Mouse (Mus musculus): ENCODE results near the gene Kansl3. TPM values are rescaled to one million over a fixed set of nuclear protein-coding genes. Genes with fewer than 3 reads are reported as not detected.

The Kansl3 gene
- total RNA-seq (2021): 100 to 1,000 TPM; 105 to 113 TPM
- long read RNA-seq, experiment 1, full-length matches to known transcripts: 7 of 39 reads
- long read RNA-seq, experiment 1, partial matches to known transcripts: 22 of 39 reads
- long read RNA-seq, experiment 1, other reads (novel, unspliced or antisense): 10 of 39 reads
- long read RNA-seq, experiment 2, full-length matches to known transcripts: 2 of 21 reads
- long read RNA-seq, experiment 2, partial matches to known transcripts: 9 of 21 reads
- long read RNA-seq, experiment 2, other reads (novel, unspliced or antisense): 10 of 21 reads

DNA sequence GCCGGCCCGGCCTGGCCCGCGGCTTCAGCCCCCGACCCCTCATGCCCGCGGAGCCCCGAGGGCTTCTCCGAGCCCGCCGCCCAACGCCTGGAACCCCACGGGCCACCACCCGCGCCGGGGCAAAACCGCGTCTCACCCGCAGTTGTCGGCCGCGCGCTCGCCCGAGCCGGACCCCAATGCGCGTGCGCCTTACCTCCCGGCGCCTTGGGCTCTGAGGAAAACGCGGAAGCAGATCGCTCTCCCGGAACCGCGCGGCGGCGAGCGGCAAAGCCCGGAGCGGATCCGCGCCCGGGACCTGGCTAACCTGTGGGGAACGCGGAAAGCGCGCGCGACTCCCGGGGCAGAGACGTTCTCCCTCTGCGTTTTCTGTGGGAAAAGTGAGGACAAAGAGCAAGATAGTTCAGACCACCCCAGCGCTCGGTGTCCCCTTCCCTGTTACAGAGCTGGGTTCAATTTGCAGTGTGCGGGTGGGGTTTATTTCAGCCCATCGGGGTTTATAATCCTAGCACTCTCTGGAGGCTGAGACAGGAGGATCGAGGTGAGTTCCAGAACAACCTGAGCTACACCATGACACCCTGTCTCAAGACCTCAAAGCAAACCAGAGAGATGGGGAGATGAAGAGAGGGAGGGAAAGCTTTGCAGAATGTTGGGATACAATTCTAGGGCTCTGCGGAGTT, at the start of gene Kansl3:
Gene Kansl3, minus strand, starts transcription at position 213 of the 677 bp plus-strand sequence.
- peak; percentile 92 to 94 for DNase-seq

DNA sequence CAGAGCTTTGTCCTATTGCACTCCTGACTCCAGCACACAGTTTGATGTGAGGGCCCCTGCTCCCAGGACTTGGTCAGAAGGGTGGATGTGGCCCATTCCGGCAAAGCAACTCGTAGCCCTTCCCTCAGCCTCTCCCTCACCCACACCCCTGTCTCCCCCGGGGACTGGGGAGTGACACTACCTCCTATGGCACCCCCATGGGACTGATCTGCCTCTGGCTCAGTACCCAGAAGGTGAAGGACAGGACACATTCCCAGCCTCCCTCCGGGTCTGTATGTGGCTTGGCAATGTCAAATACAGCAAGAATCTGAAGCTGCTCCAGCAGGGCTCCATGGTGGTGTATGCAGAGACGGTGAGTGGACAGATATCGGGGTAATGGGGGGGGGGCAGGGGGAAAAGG, 35.5 kb upstream of the Kansl3 start:
- peak; percentile 52 for DNase-seq

DNA sequence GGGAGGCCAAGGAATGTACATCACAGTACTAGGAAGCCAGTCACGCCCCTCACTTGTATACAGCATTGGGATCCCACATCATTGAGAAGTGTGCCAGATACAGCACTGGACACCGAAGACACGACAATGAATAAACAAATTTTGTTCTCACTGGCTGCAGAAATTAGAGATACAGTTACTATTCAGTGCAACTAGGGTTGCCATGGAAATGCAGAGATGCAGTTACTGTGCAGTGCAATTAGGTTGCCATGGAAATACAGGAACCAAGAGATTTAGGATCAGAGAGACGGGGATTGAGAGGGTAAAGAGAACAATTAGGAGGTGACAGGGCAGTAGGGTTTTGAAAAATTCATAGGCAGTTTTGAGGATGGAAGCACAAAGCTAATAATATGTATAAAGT, 32.5 kb upstream of the Kansl3 start:
- no peak for DNase-seq

DNA sequence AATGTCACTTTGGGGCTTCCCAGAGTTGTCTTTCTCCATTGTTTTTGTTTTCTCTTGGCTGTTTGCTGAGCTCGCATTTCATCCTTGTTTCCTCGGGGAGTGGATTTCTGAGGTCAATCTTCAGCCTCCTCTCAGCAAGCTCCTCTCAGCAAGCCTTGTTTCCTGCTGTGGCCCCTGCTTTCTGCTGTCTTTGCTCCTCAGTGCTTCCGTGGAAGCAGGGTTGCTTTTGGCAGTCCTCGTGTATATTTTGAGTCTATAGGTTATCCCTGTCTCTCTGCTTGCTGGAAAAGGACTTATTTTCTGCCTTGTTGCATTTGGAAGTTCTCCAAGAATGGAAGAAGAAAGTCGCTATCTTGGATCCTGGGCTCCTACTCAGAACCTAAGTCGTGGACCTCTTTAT, 28.1 kb upstream of the Kansl3 start:
- DNase-seq: no peak

DNA sequence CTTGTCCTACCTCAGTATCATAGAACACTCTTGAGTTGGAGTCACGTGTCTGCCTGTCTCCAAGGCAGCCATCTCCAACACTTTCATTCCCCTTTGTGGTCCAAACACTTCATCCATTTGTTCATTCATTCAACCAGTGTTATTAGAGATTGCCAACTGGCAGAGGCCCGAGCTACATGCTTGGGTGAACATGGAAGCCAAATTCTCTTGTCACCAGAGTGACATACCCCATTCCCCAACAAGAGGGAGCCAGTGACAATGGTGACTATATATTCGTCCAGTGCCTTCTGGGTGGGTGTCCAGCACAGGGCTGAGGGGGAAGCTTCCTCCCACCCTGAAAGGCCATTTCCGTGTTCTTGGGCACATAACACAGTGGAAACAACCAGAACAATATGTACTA, 10.6 kb upstream of the Kansl3 start:
- DNase-seq: no peak

DNA sequence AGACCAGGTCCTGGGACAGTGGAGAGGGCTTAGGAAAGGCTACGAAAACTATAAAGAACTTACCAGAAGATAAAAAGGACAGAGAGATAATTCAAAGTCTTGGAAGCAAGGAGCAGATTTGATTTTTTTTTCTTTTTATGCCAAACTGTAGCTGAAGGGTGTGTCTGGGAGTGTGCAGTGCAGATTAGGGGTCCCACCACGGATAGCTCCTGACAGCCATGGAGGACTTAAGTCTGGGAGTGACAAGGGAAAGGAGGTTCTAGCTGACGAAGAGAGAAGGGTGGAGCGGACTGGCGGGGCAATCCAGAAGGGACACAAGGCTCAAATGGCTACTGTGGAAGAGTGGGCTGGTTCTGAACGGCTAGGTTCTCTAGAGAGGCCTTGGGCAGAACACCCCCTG, 9.9 kb upstream of the Kansl3 start:
- no peak for DNase-seq

DNA sequence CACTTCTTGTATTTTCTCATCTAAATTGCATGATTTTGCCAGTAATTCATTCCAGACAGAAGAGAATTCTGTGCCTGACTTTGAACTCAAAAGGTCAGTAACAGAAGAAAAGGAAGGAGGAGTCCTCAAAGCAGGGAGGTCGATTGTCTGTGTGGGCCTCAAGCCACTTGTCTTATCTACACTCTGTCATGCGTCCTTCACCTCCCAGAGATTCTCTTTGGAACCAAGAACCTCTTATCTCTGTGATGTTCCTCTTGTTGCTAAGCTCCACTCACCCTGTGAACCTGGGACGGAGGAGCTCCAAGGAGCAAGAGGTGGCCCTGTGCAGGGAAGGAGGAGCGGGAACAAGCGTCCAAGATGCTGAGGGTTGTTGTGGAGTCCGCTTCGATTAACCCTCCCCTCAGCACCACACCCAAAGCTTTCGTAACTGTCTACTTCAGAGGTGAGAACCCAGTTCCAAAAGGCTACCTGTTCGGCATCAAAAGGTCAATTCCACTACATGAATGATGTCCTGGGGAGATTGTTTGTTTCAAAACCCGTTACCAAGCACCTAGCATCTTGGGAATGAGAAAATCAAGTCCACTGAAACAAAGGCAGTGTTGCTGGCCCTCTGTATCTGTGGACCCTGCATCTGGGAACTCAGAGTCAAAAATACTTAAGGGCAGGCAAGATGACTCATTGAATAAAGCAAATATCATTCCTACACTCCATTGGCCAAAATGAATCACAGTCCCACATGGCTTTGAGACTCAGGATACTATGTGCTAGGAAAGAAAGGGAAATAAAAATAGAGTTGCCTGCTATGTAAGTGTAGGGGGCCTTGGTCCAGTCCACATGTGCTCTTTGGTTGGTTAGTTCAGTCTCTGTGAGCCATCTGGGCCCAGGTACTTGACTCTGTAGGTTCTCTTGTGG, 3.2 kb upstream of the Kansl3 start, which contains the start of gene Fer1l5:
Gene Fer1l5, plus strand, starts transcription at position 358 of the 912 bp plus-strand sequence.
- no peak for DNase-seq

DNA sequence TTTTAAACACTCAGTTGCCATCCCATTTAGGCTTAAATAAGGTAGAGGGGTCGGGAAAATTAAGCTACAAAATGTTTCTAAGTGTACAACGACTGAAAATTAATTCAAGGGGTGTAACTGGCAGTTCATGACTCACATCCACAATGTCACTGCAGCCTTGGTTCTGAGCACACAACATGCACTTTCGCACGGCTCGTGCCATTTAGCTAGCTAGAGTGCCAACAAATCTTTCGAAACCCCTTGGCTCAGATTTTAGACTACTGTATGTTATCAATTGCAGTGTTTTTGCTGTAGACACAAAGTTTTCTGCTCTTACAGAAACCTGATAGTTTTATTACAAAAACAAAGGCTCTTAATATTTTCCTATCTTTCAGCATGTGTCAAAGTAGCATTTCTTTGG, 1.9 kb upstream of the Kansl3 start:
- peak; percentile 66 to 69 for DNase-seq

DNA sequence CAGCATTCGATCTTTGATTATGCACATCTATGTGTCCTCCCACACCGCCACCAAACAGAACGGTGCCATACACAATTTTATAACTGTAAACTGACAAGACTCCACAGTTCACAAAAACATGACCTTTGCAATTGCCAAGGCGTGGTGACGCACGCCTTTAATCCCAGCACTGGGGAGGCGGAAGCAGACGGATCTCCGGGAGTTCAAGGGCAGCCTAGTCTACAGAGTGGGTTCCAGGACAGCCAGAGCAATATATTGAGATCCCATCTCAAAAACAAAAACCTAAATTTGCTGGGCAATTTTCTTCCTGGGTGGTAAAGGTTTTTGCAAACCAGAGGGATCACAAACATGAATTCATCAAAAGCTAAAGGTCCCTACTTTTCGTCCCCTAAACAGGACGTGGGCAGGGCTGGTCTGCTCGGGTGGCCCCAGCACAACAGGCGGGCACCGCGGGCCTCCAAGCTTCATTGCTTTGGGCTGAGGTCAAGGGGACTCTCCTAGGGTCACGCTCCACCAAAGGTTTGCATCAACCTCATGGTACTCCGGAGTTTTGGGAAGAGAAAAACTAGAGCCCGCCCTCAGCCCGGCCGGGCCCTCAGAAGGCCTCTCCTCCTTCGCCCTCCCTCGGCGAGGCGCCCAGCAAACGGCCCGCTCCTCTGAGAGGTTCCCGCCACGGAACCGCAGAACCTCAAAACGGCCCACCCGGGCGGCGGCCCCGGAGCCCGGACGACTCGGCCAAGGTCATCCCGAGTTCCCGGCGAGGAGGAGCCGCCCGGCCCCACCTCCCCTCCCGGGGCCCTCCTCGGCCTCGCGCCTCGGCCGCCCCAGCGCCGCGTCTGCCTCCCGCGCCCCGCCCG, 641 bp downstream of the Kansl3 start:
- DNase-seq: peak; percentile 81 to 86

DNA sequence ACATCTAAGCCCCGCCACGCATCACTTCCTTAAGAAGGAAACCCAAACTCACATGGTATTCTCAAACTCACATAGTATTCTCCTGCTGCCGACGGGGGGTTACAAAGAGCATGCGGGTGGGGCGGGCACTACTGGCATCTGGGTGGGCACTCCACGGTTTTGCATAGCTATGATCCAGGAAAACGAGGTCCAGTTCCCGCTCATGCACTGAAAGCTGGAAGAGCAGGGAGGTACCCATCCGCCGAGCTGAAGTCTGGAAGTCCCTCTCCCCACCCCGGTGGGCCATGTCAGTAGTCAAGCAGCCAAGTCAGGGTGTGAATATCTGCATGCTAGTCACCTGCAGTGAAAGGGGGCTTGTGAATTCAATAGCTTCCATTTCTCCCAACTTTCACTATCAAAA, 1.3 kb downstream of the Kansl3 start:
- no peak for DNase-seq

DNA sequence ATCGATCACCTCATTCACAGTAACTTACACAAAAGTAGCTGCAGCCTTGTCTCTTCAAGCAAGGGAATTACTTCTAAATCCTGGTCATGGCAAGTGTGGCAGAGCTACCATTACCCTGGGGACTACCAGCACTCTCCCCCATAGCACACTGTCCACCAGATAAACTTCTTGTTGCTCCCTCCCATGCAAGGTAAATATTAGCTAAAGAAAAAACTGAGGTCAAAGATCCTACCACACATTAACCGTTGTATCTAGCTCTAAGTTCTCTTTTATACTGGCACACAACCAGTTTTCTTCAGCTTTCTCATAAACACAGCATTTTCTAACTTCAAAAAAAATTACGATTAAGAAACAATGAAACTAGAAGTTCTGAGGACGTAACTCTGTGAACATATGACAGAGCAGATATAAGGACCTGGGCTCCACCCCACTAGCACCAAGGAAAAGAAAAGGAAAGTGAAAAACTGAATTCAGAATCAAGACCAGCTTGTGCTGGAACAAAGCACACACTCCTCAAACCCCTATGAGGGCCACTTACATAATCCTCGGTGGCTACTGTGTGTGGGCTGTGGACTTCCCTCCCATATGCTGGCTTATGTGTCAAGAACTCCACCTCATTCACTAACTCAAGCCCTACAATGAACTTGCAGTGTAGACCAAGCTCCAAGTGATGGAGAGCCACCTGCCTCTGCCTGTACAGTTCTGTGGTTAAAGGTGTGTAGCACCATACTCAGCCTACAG, 11.9 kb downstream of the Kansl3 start:
- no peak for DNase-seq

DNA sequence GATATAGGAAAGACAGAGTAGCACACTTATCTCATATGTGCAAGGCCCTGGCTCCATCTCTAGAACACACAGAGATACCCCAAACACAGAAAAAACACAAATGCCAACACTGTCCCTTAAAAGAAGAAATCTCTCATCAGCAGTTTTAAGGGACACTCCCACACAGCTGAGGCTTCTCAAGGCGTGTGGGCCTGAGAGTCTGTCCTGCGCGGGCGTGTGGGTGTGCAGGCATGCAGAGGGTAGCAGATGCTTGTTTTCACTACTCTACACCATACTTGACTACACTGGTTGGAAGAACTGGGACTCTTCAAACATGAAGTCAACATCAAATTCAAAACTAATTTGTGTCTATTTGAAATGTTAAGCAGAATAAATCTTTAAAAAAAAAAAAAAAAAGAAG, 16.6 kb downstream of the Kansl3 start:
- no peak for DNase-seq

DNA sequence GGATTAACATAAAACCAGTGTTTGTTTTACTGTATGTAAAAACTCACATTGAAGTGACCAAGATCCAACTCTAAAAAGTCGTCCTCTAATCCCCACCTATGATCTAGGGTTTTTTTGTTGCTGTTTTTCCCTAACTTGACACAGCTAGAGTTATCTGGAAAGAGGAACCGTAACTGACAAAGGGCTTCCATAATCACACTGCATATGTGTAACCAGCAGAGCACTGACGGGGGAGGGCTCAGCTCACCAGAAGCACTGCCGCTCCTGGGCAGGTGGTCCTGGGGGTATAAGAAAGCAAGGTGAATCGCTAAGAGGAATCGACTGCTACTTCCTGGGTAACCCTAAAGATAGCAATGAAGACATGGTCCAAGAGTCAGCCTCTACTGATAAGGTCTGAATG, 26.4 kb downstream of the Kansl3 start:
- DNase-seq: no peak

DNA sequence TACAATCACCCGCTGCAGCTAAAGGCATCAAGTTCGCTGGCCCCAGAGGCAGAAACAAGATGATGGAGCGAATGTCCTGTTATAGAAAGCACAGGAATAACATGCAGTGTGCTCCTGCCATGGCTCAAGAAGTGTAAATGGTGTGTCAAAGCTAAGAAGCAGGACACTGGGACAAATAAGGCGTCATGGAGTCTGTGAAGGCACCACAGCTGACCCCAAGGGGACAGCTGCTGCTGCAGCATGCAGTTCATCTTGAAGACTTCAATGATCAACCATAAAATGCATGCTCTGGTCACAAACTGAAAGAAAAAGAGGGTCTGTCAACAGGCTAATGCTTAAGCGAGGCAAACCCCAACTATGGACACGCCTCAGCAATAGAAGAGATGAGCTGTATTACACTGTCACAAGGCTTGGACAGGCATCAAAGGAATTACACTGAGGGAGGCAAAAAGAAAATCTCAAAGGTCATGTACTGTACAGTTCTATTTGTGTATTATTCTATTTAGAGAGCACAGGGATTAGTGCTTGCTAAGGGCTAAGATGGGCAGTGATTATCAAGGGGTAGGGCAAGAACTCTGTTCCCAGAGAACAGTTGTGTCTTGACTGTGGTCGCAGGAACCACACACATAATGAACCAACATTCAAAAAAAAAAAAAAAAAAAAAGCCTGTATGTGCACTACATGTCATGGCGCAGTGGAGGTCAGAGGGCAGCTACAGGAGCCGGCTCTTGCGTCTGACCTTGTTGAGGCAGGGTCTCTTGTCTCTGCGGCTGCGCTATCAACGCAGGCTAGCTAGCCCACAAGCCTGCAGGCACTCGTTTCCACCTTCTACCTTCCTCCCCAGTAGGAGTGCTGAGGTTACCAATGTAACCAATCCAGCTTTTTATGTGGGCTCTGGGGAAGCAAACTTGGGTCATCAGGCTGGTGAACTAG, 35.8 kb downstream of the Kansl3 start:
- no peak for DNase-seq

DNA sequence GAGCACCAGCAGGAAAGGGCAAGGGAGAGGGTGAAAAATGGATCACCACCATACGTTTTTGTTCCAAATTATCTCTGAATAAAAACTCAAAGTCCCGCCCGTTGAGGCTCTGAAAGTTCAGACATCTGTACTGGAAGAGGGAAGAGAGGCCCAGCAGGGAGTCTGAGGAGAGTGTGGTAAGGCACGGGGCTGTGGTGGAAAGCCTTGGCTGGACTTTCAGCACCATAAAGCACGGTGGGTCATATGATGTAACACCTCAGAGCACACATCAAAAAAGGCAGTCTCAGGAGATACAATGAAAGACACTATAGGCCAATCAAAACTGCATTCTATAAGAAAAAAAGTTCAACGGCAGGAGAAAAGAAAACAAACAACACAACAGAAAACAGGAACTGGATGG, 37.2 kb downstream of the Kansl3 start:
- DNase-seq: no peak

DNA sequence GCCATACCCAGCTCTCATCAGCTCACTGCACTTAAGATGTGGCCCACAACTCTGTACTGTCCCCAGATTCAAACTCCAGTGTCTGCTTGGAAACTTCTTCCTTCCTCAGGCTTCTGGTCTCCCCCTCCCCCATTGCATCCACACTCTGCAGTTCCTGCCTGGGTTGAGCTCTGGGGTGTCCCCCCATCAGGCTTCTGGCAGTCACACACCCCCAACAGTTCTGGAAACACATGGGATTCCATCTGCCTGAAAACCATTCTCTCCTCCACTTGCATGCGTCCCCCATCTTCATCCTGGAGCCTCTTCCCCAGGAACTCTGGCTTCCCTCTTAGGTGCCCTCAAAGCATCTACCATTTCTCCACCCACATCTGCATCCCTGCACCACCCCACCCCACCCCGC, 42.2 kb downstream of the Kansl3 start:
- no peak for DNase-seq

DNA sequence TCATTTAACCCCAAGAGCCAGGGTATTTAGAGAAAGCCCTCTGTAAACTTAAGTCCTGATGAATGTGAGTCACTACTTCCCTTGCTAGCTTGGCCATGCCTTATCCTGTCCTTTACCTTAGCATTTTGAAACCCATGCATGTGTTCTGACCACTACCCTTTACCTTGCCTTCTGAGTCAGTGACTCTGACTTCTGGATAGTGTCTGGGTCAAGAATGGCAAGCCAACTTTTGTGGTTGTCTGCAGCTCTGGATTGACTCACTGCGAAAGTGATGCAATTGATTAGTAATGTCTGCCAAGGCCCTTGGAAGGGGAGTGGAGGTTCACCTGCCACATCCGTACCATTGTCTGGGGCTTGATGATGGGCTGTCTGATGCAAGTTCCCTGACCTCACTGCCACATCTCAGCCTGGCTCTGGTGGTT, 43.1 kb downstream of the Kansl3 start:
- peak; percentile 37 to 52 for DNase-seq

DNA sequence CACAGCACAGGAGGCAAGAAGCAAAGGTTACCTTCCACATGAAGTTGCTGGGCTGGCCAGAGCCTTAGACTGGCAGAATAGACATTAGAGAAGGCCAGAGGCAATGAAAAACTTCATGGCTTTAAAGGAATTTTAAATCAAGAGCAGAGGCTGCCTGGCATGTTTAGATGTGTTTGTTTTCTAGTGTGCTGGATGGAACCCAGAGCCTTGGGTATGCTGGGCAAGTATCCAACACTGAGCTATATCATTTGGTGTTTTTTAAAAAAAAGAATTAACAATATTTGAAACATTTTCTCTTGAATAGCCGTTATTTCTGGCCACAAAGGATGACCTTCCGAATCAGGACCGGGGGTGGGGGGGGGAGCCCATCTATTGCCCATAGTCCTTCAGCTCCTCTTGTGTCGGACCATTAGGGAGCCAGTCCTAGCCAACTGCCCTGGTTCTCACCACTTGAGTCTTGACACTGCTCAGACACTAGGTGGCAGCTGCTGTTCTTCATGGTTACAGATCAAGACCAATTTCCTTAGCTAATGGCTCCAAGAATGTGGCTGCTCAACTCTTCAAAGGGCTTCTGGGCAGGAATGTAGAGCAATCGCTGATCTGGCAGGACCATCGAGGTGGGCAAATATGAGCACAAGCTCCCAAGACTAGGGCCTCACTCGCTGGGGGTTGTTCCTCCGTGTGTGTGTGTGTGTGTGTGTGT, 45.1 kb downstream of the Kansl3 start:
- peak; percentile 54 to 67 for DNase-seq

DNA sequence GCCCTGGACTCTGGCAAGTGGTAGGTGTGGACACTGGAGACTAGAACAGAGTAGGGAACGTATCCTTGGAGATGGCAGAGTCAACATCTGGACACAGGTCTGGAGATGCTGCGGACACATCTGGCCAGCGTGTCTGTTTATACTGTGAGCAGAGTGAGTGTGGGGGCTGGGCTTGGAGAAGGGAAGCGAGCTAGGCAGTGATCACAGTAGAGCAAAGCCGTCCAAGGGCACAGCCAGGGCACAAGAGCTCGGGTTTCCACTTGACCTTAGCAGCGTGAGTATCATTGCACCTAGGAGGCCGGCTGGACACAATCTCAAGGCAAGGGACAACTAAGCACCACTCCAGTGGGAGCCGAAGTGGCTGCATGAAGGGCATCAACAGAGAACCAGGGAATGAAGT, 45.9 kb downstream of the Kansl3 start:
- DNase-seq: no peak

All from adrenal gland, postnatal 36 days (tissue).